Mouse (Mus musculus): ENCODE results near the gene Slc25a13. TPM values are rescaled to one million over a fixed set of nuclear protein-coding genes. Genes with fewer than 3 reads are reported as not detected.

Gene Slc25a13
- polyA plus RNA-seq, 1 experiment from 2014 or later: 32.9 TPM

GRCm38 (mm10) chr6:6197339-6197738 is 19.6 kb downstream of the Slc25a13 start:
- ATAC-seq (ENCODE audit: insufficient read depth, low FRiP score, low TSS enrichment): no peak

DNA sequence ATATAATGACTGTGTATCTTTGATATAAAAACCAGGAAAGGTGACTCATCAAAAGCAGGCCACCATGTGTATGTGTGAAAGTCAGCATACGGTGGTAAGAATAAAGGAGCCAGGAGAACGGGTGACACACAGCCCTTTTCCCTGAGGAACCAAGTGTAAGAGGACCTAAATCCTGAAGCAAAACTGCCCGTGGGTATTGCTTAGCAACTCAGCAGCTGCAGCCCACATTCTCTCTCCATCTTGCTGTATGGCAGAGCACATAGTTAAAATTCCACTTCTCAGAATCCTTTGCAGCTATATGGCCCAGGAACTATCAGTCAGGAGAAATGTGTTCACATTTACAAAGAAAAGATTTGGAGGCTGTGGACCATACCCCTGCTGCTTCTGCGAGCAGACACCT is 20.4 kb downstream of the Slc25a13 start:
- Histone ChIP-seq H3K4me3 (ENCODE audit: low read depth, low read length) (no peak overlapping the region), H3K4me2 (ENCODE audit: low read depth) (no peak overlapping the region), H3K27ac (ENCODE audit: low read depth, low read length) (no peak overlapping the region), H3K9ac (ENCODE audit: low read length) (no peak overlapping the region), H3K27me3 (ENCODE audit: control insufficient read depth, insufficient read depth, low read length) (no peaks in the 10 kb centered on the region), H3K36me3 (ENCODE audit: control insufficient read depth, insufficient read depth, low read length) (no peaks in the 10 kb centered on the region), H3K4me1 (ENCODE audit: control insufficient read depth, insufficient read depth, low read length) (no peaks in the 10 kb centered on the region), H3K9me3 (ENCODE audit: control insufficient read depth, low read length) (no peaks in the 10 kb centered on the region)
- 89% methylated on average over 4 of the region's 4 CpGs for WGBS
- ATAC-seq (ENCODE audit: insufficient read depth, low FRiP score, low TSS enrichment) (no peak), DNase-seq (ENCODE audit: low spot score) (no peak)

More at GRCm38 (mm10) chr6:6197339-6197738, 19.6 kb downstream of the Slc25a13 start:
- no peak for DNase-seq (ENCODE audit: low spot score)
- 85% methylated on average over 6 of the region's 6 CpGs for WGBS
- no peaks in the 10 kb centered on the region for H3K36me3 ChIP-seq (ENCODE audit: control insufficient read depth, insufficient read depth, low read length)
- no peak overlapping the region for H3K4me3 ChIP-seq (ENCODE audit: low read depth, low read length)
- no peak overlapping the region for H3K4me2 ChIP-seq (ENCODE audit: low read depth)
- H3K27ac ChIP-seq (ENCODE audit: low read depth, low read length): no peak overlapping the region
- H3K9me3 ChIP-seq (ENCODE audit: control insufficient read depth, low read length): no peaks in the 10 kb centered on the region
- H3K27me3 ChIP-seq (ENCODE audit: control insufficient read depth, insufficient read depth, low read length): no peaks in the 10 kb centered on the region
- H3K9ac ChIP-seq (ENCODE audit: low read length): no peak overlapping the region
- no peaks in the 10 kb centered on the region for H3K4me1 ChIP-seq (ENCODE audit: control insufficient read depth, insufficient read depth, low read length)

DNA sequence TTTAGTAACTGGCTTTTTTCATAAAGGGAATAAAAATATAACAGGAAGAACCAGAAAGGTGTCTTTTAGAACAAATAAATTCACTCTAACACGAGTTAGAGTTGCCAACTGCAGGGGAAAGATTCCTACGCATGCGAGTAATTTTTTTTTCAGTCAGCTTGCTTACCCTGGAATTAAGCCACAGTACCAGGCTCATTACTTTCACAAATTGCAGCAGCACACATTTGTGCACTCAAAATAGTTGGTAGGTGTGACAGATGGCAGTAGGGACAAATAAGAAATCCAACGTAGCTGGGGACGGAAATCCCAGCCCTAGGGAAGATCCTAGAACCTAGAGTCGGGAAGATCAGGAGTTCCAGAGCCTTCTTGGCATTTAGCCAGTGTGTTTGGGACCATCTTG is 22.1 kb downstream of the Slc25a13 start:
- no peaks in the 10 kb centered on the region for H3K4me1 ChIP-seq (ENCODE audit: control insufficient read depth, insufficient read depth, low read length)
- H3K4me3 ChIP-seq (ENCODE audit: low read depth, low read length): no peak overlapping the region
- no peaks in the 10 kb centered on the region for H3K36me3 ChIP-seq (ENCODE audit: control insufficient read depth, insufficient read depth, low read length)
- no peak overlapping the region for H3K4me2 ChIP-seq (ENCODE audit: low read depth)
- H3K27me3 ChIP-seq (ENCODE audit: control insufficient read depth, insufficient read depth, low read length): no peaks in the 10 kb centered on the region
- no peak overlapping the region for H3K27ac ChIP-seq (ENCODE audit: low read depth, low read length)
- no peak for ATAC-seq (ENCODE audit: insufficient read depth, low FRiP score, low TSS enrichment)
- WGBS: 92% methylated on average over 6 of the region's 6 CpGs
- H3K9ac ChIP-seq (ENCODE audit: low read length): no peak overlapping the region
- no peak for DNase-seq (ENCODE audit: low spot score)
- H3K9me3 ChIP-seq (ENCODE audit: control insufficient read depth, low read length): no peaks in the 10 kb centered on the region

GRCm38 (mm10) chr6:6193906-6194305 is 23.1 kb downstream of the Slc25a13 start:
- Histone ChIP-seq H3K9me3 (ENCODE audit: control insufficient read depth, low read length) (no peaks in the 10 kb centered on the region), H3K4me1 (ENCODE audit: control insufficient read depth, insufficient read depth, low read length) (no peaks in the 10 kb centered on the region), H3K27ac (ENCODE audit: low read depth, low read length) (no peak overlapping the region), H3K36me3 (ENCODE audit: control insufficient read depth, insufficient read depth, low read length) (no peaks in the 10 kb centered on the region), H3K9ac (ENCODE audit: low read length) (no peak overlapping the region), H3K27me3 (ENCODE audit: control insufficient read depth, insufficient read depth, low read length) (no peaks in the 10 kb centered on the region), H3K4me2 (ENCODE audit: low read depth) (no peak overlapping the region), H3K4me3 (ENCODE audit: low read depth, low read length) (no peak overlapping the region)
- no peak for ATAC-seq (ENCODE audit: insufficient read depth, low FRiP score, low TSS enrichment)
- 94% methylated on average over 13 of the region's 13 CpGs for WGBS
- DNase-seq (ENCODE audit: low spot score): no peak

DNA sequence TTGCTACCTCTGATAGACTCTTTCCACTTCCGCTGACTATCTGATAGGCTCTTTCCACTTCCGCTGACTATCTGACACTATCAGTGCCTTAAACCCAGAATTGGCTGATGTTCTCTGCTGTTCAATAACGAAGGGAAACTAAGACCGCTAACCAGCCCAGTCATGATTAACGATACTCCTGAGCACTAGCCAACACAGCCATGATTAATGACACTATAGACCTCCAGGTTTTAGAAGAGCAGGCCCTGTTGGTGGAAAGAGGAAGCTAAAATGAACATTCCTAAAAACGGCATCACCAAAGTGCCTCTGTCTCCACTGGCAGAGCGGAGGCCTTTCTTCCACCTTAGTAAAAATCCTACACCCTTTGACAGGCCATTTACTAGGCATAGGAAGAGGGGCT is 24.6 kb downstream of the Slc25a13 start:
- H3K4me3 ChIP-seq (ENCODE audit: low read depth, low read length): no peak overlapping the region
- no peak overlapping the region for H3K9ac ChIP-seq (ENCODE audit: low read length)
- no peaks in the 10 kb centered on the region for H3K36me3 ChIP-seq (ENCODE audit: control insufficient read depth, insufficient read depth, low read length)
- DNase-seq (ENCODE audit: low spot score): no peak
- no peak overlapping the region for H3K4me2 ChIP-seq (ENCODE audit: low read depth)
- H3K27me3 ChIP-seq (ENCODE audit: control insufficient read depth, insufficient read depth, low read length): no peaks in the 10 kb centered on the region
- no peak for ATAC-seq (ENCODE audit: insufficient read depth, low FRiP score, low TSS enrichment)
- no peak overlapping the region for H3K27ac ChIP-seq (ENCODE audit: low read depth, low read length)
- 83% methylated on average over 7 of the region's 7 CpGs for WGBS
- no peaks in the 10 kb centered on the region for H3K9me3 ChIP-seq (ENCODE audit: control insufficient read depth, low read length)
- no peaks in the 10 kb centered on the region for H3K4me1 ChIP-seq (ENCODE audit: control insufficient read depth, insufficient read depth, low read length)

- Histone ChIP-seq H3K9ac (ENCODE audit: low read length) (no peak overlapping the region), H3K4me3 (ENCODE audit: low read depth, low read length) (no peak overlapping the region), H3K4me2 (ENCODE audit: low read depth) (no peak overlapping the region), H3K36me3 (ENCODE audit: control insufficient read depth, insufficient read depth, low read length) (no peaks in the 10 kb centered on the region), H3K27me3 (ENCODE audit: control insufficient read depth, insufficient read depth, low read length) (no peaks in the 10 kb centered on the region), H3K27ac (ENCODE audit: low read depth, low read length) (no peak overlapping the region), H3K4me1 (ENCODE audit: control insufficient read depth, insufficient read depth, low read length) (no peaks in the 10 kb centered on the region), H3K9me3 (ENCODE audit: control insufficient read depth, low read length) (no peaks in the 10 kb centered on the region)
- no peak for ATAC-seq (ENCODE audit: insufficient read depth, low FRiP score, low TSS enrichment)
- WGBS: 70% methylated on average over 8 of the region's 8 CpGs
- DNase-seq (ENCODE audit: low spot score): no peak
These were observed 25.2 kb downstream of the Slc25a13 start for GRCm38 (mm10) chr6:6191596-6192337.

- H3K4me1 ChIP-seq (ENCODE audit: control insufficient read depth, insufficient read depth, low read length): no peaks in the 10 kb centered on the region
- H3K4me2 ChIP-seq (ENCODE audit: low read depth): no peak overlapping the region
- H3K36me3 ChIP-seq (ENCODE audit: control insufficient read depth, insufficient read depth, low read length): no peaks in the 10 kb centered on the region
- H3K4me3 ChIP-seq (ENCODE audit: low read depth, low read length): no peak overlapping the region
- DNase-seq (ENCODE audit: low spot score): no peak
- ATAC-seq (ENCODE audit: insufficient read depth, low FRiP score, low TSS enrichment): no peak
- no peak overlapping the region for H3K27ac ChIP-seq (ENCODE audit: low read depth, low read length)
- WGBS: 80% methylated on average over 6 of the region's 6 CpGs
- H3K9ac ChIP-seq (ENCODE audit: low read length): no peak overlapping the region
- no peaks in the 10 kb centered on the region for H3K9me3 ChIP-seq (ENCODE audit: control insufficient read depth, low read length)
- no peaks in the 10 kb centered on the region for H3K27me3 ChIP-seq (ENCODE audit: control insufficient read depth, insufficient read depth, low read length)
These were observed 28.0 kb downstream of the Slc25a13 start for GRCm38 (mm10) chr6:6188970-6189369.

- H3K4me1 ChIP-seq (ENCODE audit: control insufficient read depth, insufficient read depth, low read length): no peaks in the 10 kb centered on the region
- 89% methylated on average over 4 of the region's 4 CpGs for WGBS
These were observed 30.5 kb downstream of the Slc25a13 start for GRCm38 (mm10) chr6:6186468-6186867.

DNA sequence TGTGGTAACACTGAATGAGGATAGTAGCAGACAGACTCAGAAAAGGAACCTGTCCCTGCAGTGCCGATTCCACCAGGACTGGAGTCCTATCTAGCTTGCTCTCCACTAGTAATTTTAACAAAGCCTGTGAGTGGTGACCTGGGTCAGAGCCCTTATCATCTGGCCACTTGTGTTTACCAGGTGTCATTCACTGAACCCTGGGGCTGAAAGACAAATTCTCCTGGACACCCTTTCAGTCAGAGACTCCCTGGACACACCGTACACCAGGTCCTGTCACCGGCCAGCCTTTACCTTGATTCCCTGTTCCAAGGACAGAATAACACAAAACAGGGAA is 31.3 kb downstream of the Slc25a13 start:
- Histone ChIP-seq H3K27ac (ENCODE audit: low read depth, low read length) (no peak overlapping the region), H3K36me3 (ENCODE audit: control insufficient read depth, insufficient read depth, low read length) (no peaks in the 10 kb centered on the region), H3K27me3 (ENCODE audit: control insufficient read depth, insufficient read depth, low read length) (no peaks in the 10 kb centered on the region), H3K4me2 (ENCODE audit: low read depth) (no peak overlapping the region), H3K4me3 (ENCODE audit: low read depth, low read length) (no peak overlapping the region), H3K9ac (ENCODE audit: low read length) (no peak overlapping the region), H3K4me1 (ENCODE audit: control insufficient read depth, insufficient read depth, low read length) (no peaks in the 10 kb centered on the region), H3K9me3 (ENCODE audit: control insufficient read depth, low read length) (no peaks in the 10 kb centered on the region)
- ATAC-seq (ENCODE audit: insufficient read depth, low FRiP score, low TSS enrichment): no peak
- DNase-seq (ENCODE audit: low spot score): no peak
- WGBS: 90% methylated on average over 3 of the region's 3 CpGs

More at GRCm38 (mm10) chr6:6186468-6186867, 30.5 kb downstream of the Slc25a13 start:
- no peaks in the 10 kb centered on the region for H3K27me3 ChIP-seq (ENCODE audit: control insufficient read depth, insufficient read depth, low read length)
- H3K27ac ChIP-seq (ENCODE audit: low read depth, low read length): no peak overlapping the region
- H3K4me3 ChIP-seq (ENCODE audit: low read depth, low read length): no peak overlapping the region
- no peak overlapping the region for H3K4me2 ChIP-seq (ENCODE audit: low read depth)
- ATAC-seq (ENCODE audit: insufficient read depth, low FRiP score, low TSS enrichment) (no peak), DNase-seq (ENCODE audit: low spot score) (no peak)
- H3K9me3 ChIP-seq (ENCODE audit: control insufficient read depth, low read length): no peaks in the 10 kb centered on the region
- H3K9ac ChIP-seq (ENCODE audit: low read length): no peak overlapping the region
- no peaks in the 10 kb centered on the region for H3K36me3 ChIP-seq (ENCODE audit: control insufficient read depth, insufficient read depth, low read length)

All from neural tube, embryonic 11.5 days (tissue).